8 mouse cellular contexts compared by ENCODE assay signal in the genomic region with DNA sequence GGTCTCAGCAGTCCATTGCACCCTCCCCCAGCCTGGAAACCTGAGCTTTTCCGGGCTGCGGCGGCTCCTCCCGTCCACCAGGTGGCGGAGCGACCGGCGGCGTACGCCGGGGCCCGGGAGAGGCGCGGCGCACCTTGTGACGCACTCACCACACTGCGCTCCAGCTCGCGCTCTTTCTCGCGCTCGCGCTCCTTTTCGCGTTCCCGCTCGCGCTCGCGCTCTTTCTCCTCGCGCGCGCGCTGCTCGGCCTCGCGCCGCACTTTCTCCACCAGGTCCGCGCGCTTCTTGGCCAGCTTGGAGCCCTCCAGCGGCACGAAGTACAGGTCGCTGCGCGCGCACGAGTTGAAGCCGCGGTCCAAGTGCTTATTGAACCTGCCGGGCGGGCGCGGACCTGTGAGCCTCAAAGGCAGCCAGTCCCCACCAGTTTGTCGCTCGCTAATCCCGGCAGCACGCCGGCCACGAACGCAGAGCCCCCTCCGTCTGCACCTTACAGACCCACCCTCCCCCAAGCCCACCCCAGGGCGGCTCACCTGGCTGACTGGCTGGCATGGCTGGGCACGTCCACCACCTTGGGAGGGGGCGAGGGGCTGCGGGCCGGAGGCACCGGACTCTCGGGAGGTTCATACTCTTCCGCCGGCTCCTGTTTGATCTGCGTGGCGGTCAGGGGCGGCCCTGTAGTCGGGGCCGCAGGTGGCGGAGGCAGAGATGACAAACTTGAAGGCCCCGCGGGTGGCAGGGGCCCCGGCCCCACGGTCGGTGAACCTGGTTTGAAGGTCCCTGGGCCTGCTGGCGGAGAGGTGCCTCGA. TPM values are rescaled to one million over a fixed set of nuclear protein-coding genes. Genes with fewer than 3 reads are reported as not detected.
DNase-seq lines count a peak whose midpoint lies in the region; ATAC-seq lines count a peak whose summit lies in the region.

No protein-coding gene starts in this region.

- intact Hi-C loops in gastrocnemius, postnatal 14 days (cut with DNase I; ENCODE audit: low total_unique reads) = loop anchor here (5.0 kb wide), 1 partner anchor 33 kb away; a partner anchor contains a TSS
- intact Hi-C loops in left cerebral cortex, postnatal 10 days (cut with DNase I) = no loop called here

- DNase-seq in adrenal gland, adult 18-20 months (ENCODE audit: low spot score in 2 of 2) = peak; percentile 93 to 95
- DNase-seq in embryo, embryonic 10.5 days (ENCODE audit: low spot score) = peak; percentile 96
- DNase-seq in gastrocnemius, postnatal 14 days = peak; percentile 94
- DNase-seq in left cerebral cortex, postnatal 10 days (ENCODE audit: extremely low spot score in 1 of 2, low spot score in 2 of 2) = peak; percentile 92 to 95
- peak; percentile 96 for DNase-seq in right cerebral cortex, postnatal 10 days (ENCODE audit: low spot score in 2 of 2)
- peak; percentile 93 for DNase-seq in urinary bladder, postnatal 14 days (ENCODE audit: low spot score)

- ATAC-seq in inflammation-experienced regulatory T-cells, adult 6 months = peak; percentile 59
- ATAC-seq in megakaryocyte progenitor cell, adult 5-6 weeks (replicated peaks; ENCODE audit: poor library complexity) = peak; percentile 59

RNA-seq across cellular contexts. Expression of a gene that starts 4.5 kb away (rescaled TPM):
- 100 to 1,000 TPM; 341 to 388 TPM for total RNA-seq in adrenal gland, adult 18-20 months (2021)
- 100 to 1,000 TPM; 207 to 228 TPM for total RNA-seq in gastrocnemius, postnatal 14 days (2021)
- 100 to 1,000 TPM; 415 to 626 (median 536) TPM for polyA plus RNA-seq in inflammation-experienced regulatory T-cells, adult 6 months (2017; shearing (Covaris generic))
- 100 to 1,000 TPM; 298 to 316 TPM for total RNA-seq in left cerebral cortex, postnatal 10 days (2021)
- 171 and 179 TPM in 2 replicates for total RNA-seq in megakaryocyte progenitor cell, adult 5-6 weeks (2015)
- 99.5 and 133 TPM in 2 replicates for total RNA-seq in megakaryocyte progenitor cell, adult 5-6 weeks (2017)

RNA-seq across cellular contexts. Expression of a gene that starts 7.2 kb away (rescaled TPM):
- 10 to 100 TPM in 1 of 2 experiments, 1 to 10 TPM in 1; 9.8 to 11.5 TPM for total RNA-seq in adrenal gland, adult 18-20 months (2021)
- total RNA-seq in gastrocnemius, postnatal 14 days (2021) = 1 to 10 TPM; 1.7 to 1.9 TPM
- 100 to 1,000 TPM; 143 to 191 (median 176) TPM for polyA plus RNA-seq in inflammation-experienced regulatory T-cells, adult 6 months (2017; shearing (Covaris generic))
- total RNA-seq in left cerebral cortex, postnatal 10 days (2021) = 1 to 10 TPM; 3.4 to 4.7 TPM
- total RNA-seq in megakaryocyte progenitor cell, adult 5-6 weeks (2015) = 115 and 121 TPM in 2 replicates
- 398 and 466 TPM in 2 replicates for total RNA-seq in megakaryocyte progenitor cell, adult 5-6 weeks (2017)

RNA-seq across cellular contexts. Expression of a gene that starts 10.1 kb away (rescaled TPM):
- total RNA-seq in adrenal gland, adult 18-20 months (2021) = not detected
- not detected for total RNA-seq in gastrocnemius, postnatal 14 days (2021)
- not detected for polyA plus RNA-seq in inflammation-experienced regulatory T-cells, adult 6 months (2017; shearing (Covaris generic))
- not detected for total RNA-seq in left cerebral cortex, postnatal 10 days (2021)
- total RNA-seq in megakaryocyte progenitor cell, adult 5-6 weeks (2015) = not detected in 2 replicates
- total RNA-seq in megakaryocyte progenitor cell, adult 5-6 weeks (2017) = not detected in 2 replicates

RNA-seq across cellular contexts. Expression of a gene that starts 10.6 kb away (rescaled TPM):
- 10 to 100 TPM; 78.4 to 80.2 TPM for total RNA-seq in adrenal gland, adult 18-20 months (2021)
- 10 to 100 TPM; 30.8 to 35.8 TPM for total RNA-seq in gastrocnemius, postnatal 14 days (2021)
- polyA plus RNA-seq in inflammation-experienced regulatory T-cells, adult 6 months (2017; shearing (Covaris generic)) = 1 to 10 TPM; 4.8 to 5.4 (median 5.2) TPM
- 100 to 1,000 TPM; 156 to 158 TPM for total RNA-seq in left cerebral cortex, postnatal 10 days (2021)
- 25.2 and 25.7 TPM in 2 replicates for total RNA-seq in megakaryocyte progenitor cell, adult 5-6 weeks (2015)
- 1.2 and 2.9 TPM in 2 replicates for total RNA-seq in megakaryocyte progenitor cell, adult 5-6 weeks (2017)

RNA-seq across cellular contexts. Expression of a gene that starts 23.8 kb away (rescaled TPM):
- total RNA-seq in adrenal gland, adult 18-20 months (2021) = 10 to 100 TPM; 19.8 to 37.7 TPM
- total RNA-seq in gastrocnemius, postnatal 14 days (2021) = 1 to 10 TPM; 1.9 to 2.3 TPM
- 10 to 100 TPM in 2 of 3 experiments, 1 to 10 TPM in 1; 3.5 to 23.1 (median 12.8) TPM for polyA plus RNA-seq in inflammation-experienced regulatory T-cells, adult 6 months (2017; shearing (Covaris generic))
- total RNA-seq in left cerebral cortex, postnatal 10 days (2021) = 100 to 1,000 TPM; 466 to 486 TPM
- not detected in 2 replicates for total RNA-seq in megakaryocyte progenitor cell, adult 5-6 weeks (2015)
- not detected in 2 replicates for total RNA-seq in megakaryocyte progenitor cell, adult 5-6 weeks (2017)

Comparison
In these comparisons a context has a peak if more than half of its experiments do, and no peak if none do; other contexts are left out.
1. Peak in every context shown above with its lines: DNase-seq and ATAC-seq.
2. RNA of a gene that starts 7.2 kb away (total RNA-seq): 115 to 466 TPM in megakaryocyte progenitor cell, adult 5-6 weeks; 9.8 to 11.5 TPM in adrenal gland, adult 18-20 months, 3.4 to 4.7 TPM in left cerebral cortex, postnatal 10 days and 1.7 to 1.9 TPM in gastrocnemius, postnatal 14 days; every median in the first group is over 4 times any median in the second.